Mouse (Mus musculus) R1 (cell line): ENCODE measurements around the gene Gm10972.
"Not testable (repeated sequence)": the region's sequence is repeated elsewhere in the genome, so short reads cannot be mapped to it uniquely, and the experiment has no call there.

Experiments
- DNase-seq: peaks from one replicate; pipeline ENCODE4 v3.0.0-alpha.2; 2018; ENCODE audit warnings: low read depth, low spot score

The Gm10972 gene

GRCm38 (mm10) chr3:94659142-94659748 lies 16.3 kb downstream of the Gm10972 start:
- DNase-seq = peak; percentile 79

GRCm38 (mm10) chr3:94660841-94661240 lies 17.9 kb downstream of the Gm10972 start:
- DNase-seq = not testable (repeated sequence)

GRCm38 (mm10) chr3:94665060-94665802 lies 22.3 kb downstream of the Gm10972 start:
- not testable (repeated sequence) for DNase-seq

GRCm38 (mm10) chr3:94665896-94666295 lies 23.0 kb downstream of the Gm10972 start:
- not testable (repeated sequence) for DNase-seq

GRCm38 (mm10) chr3:94675101-94675500 lies 32.2 kb downstream of the Gm10972 start:
- DNase-seq = not testable (repeated sequence)

- no peak for DNase-seq
These were observed 36.5 kb downstream of the Gm10972 start for GRCm38 (mm10) chr3:94679351-94679841.

- DNase-seq = not testable (repeated sequence)
These were observed 37.1 kb downstream of the Gm10972 start for GRCm38 (mm10) chr3:94680032-94680431.

- no peak for DNase-seq
These were observed 37.9 kb downstream of the Gm10972 start for GRCm38 (mm10) chr3:94680783-94681182.

GRCm38 (mm10) chr3:94683646-94684045 lies 40.7 kb downstream of the Gm10972 start:
- no peak for DNase-seq

- DNase-seq = not testable (repeated sequence)
These were observed 43.3 kb downstream of the Gm10972 start for GRCm38 (mm10) chr3:94685989-94686772.

GRCm38 (mm10) chr3:94688698-94689097 lies 45.8 kb downstream of the Gm10972 start:
- DNase-seq = not testable (repeated sequence)

GRCm38 (mm10) chr3:94689195-94689594 lies 46.3 kb downstream of the Gm10972 start:
- DNase-seq = not testable (repeated sequence)

GRCm38 (mm10) chr3:94690162-94690561 lies 47.2 kb downstream of the Gm10972 start:
- not testable (repeated sequence) for DNase-seq

- no peak for DNase-seq
These were observed 47.8 kb downstream of the Gm10972 start for GRCm38 (mm10) chr3:94690616-94691247.

GRCm38 (mm10) chr3:94691694-94692093 lies 48.8 kb downstream of the Gm10972 start:
- not testable (repeated sequence) for DNase-seq
